Mouse (Mus musculus) fat pad, adult 2 months (tissue): ENCODE data around the gene Avil.
A peak's percentile ranks its signal among the peaks of the same experiment; 100 is the strongest.

Experiments
- DNase-seq: peaks from one replicate; pipeline ENCODE4 v3.0.0-alpha.2; 2011; ENCODE audit warnings: low read depth, low spot score; ENCODE audit errors: extremely low read depth

Gene Avil

GRCm38 (mm10) chr10:127000529-127000928 lies at the start of gene Avil:
TSS of gene Avil (plus strand) at chr10:127000709.
- no peak for DNase-seq

- no peak for DNase-seq
Observed at GRCm38 (mm10) chr10:126952375-126952774, 48.1 kb upstream of the Avil start.

GRCm38 (mm10) chr10:126953029-126953471 lies 47.5 kb upstream of the Avil start:
- DNase-seq: no peak

- DNase-seq: no peak
Observed at GRCm38 (mm10) chr10:126956692-126957358, 43.7 kb upstream of the Avil start.

GRCm38 (mm10) chr10:126957359-126958107 lies 43.0 kb upstream of the Avil start:
- DNase-seq: no peak

GRCm38 (mm10) chr10:126960496-126960895 lies 40.0 kb upstream of the Avil start:
- DNase-seq: no peak

GRCm38 (mm10) chr10:126961757-126962156 lies 38.8 kb upstream of the Avil start:
- no peak for DNase-seq

GRCm38 (mm10) chr10:126962271-126962965 lies 38.1 kb upstream of the Avil start:
- no peak for DNase-seq

- DNase-seq: no peak
Observed at GRCm38 (mm10) chr10:126962966-126963330, 37.6 kb upstream of the Avil start.

GRCm38 (mm10) chr10:126963821-126964220 lies 36.7 kb upstream of the Avil start:
- no peak for DNase-seq

GRCm38 (mm10) chr10:126971363-126972050 lies 29.0 kb upstream of the Avil start:
- DNase-seq: no peak

GRCm38 (mm10) chr10:126972051-126972725 lies 28.3 kb upstream of the Avil start:
- no peak for DNase-seq

GRCm38 (mm10) chr10:126972988-126973387 lies 27.5 kb upstream of the Avil start:
- no peak for DNase-seq

- DNase-seq: no peak
Observed at GRCm38 (mm10) chr10:126975706-126976105, 24.8 kb upstream of the Avil start.

GRCm38 (mm10) chr10:126977076-126977475 lies 23.4 kb upstream of the Avil start:
- no peak for DNase-seq

GRCm38 (mm10) chr10:126978277-126978994 lies 22.1 kb upstream of the Avil start, which contains the start of gene Ctdsp2:
TSS of gene Ctdsp2 (plus strand) at chr10:126978717.
- DNase-seq: peak; percentile 92

GRCm38 (mm10) chr10:126979121-126979635 lies 21.3 kb upstream of the Avil start:
- no peak for DNase-seq

- no peak for DNase-seq
Observed at GRCm38 (mm10) chr10:126979636-126980151, 20.8 kb upstream of the Avil start.

GRCm38 (mm10) chr10:126980221-126980932 lies 20.1 kb upstream of the Avil start:
- no peak for DNase-seq
